Mouse (Mus musculus) erythroblast, embryonic 14.5 days (primary cell): ENCODE data around the gene Mgat3.

Experiments
- GATA1 ChIP-seq: IDR thresholded peaks from 2 replicates; pipeline ENCODE4 v1.6.1; 2012; ENCODE audit warnings: low read length, inconsistent platforms, mixed read lengths
- TAL1 ChIP-seq: IDR thresholded peaks from 3 replicates; pipeline ENCODE4 v1.6.1; 2012; ENCODE audit warnings: low read length, inconsistent platforms, mixed read lengths

DNA sequence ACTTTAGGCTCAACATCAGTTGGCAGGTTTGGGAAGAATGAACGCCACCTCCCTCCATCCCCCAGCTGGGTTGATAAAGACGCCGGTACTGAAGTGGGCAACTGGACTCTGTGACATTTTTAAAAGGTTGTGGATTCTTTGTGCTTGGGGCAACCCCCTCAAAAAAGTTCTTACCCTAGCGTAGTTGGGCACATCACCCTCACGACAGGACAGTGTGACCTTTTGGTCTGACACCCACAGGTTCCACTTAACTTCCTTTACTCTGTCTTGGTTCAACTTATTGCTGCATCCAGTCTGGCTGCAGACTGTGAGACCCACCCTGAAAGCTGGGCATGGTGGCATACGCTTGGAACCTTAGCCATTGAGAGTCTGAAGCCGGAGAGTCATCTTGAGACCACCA, 50.2 kb downstream of the Mgat3 start:
- no peak for TF ChIP-seq GATA1
- no peak for TF ChIP-seq TAL1
